Mouse (Mus musculus) skeletal muscle tissue, adult 2 months (tissue): ENCODE results near the gene Mllt10.
"Not testable (repeated sequence)": the region's sequence is repeated elsewhere in the genome, so short reads cannot be mapped to it uniquely, and the experiment has no call there.

ENCODE experiments used
- DNase-seq: peaks from one replicate; pipeline ENCODE4 v3.0.0-alpha.2; 2012; ENCODE audit warnings: low read depth, low spot score

The Mllt10 gene

GRCm38 (mm10) chr2:18080182-18080860 is 25.3 kb downstream of the Mllt10 start:
- no peak for DNase-seq

- not testable (repeated sequence) for DNase-seq
Observed at GRCm38 (mm10) chr2:18087695-18088094, 32.7 kb downstream of the Mllt10 start.

GRCm38 (mm10) chr2:18093858-18094257 is 38.8 kb downstream of the Mllt10 start:
- no peak for DNase-seq

GRCm38 (mm10) chr2:18094319-18094718 is 39.3 kb downstream of the Mllt10 start:
- no peak for DNase-seq

- no peak for DNase-seq
Observed at GRCm38 (mm10) chr2:18095804-18096203, 40.8 kb downstream of the Mllt10 start.

GRCm38 (mm10) chr2:18100914-18101313 is 45.9 kb downstream of the Mllt10 start:
- no peak for DNase-seq

GRCm38 (mm10) chr2:18107561-18107960 is 52.5 kb downstream of the Mllt10 start:
- no peak for DNase-seq

- DNase-seq: no peak
Observed at GRCm38 (mm10) chr2:18108214-18108613, 53.2 kb downstream of the Mllt10 start.

- DNase-seq: no peak
Observed at GRCm38 (mm10) chr2:18111411-18111810, 56.4 kb downstream of the Mllt10 start.

- no peak for DNase-seq
Observed at GRCm38 (mm10) chr2:18116432-18116831, 61.4 kb downstream of the Mllt10 start.

- DNase-seq: no peak
Observed at GRCm38 (mm10) chr2:18138131-18138530, 83.1 kb downstream of the Mllt10 start.

- DNase-seq: no peak
Observed at GRCm38 (mm10) chr2:18139646-18140045, 84.6 kb downstream of the Mllt10 start.

- no peak for DNase-seq
Observed at GRCm38 (mm10) chr2:18156131-18156530, 101.1 kb downstream of the Mllt10 start.

GRCm38 (mm10) chr2:18159426-18159825 is 104.4 kb downstream of the Mllt10 start:
- DNase-seq: no peak

GRCm38 (mm10) chr2:18160992-18161391 is 106.0 kb downstream of the Mllt10 start:
- no peak for DNase-seq

GRCm38 (mm10) chr2:18165511-18165910 is 110.5 kb downstream of the Mllt10 start:
- DNase-seq: no peak

GRCm38 (mm10) chr2:18169174-18169948 is 114.3 kb downstream of the Mllt10 start:
- DNase-seq: no peak

- no peak for DNase-seq
Observed at GRCm38 (mm10) chr2:18175234-18175633, 120.2 kb downstream of the Mllt10 start.

GRCm38 (mm10) chr2:18176235-18176634 is 121.2 kb downstream of the Mllt10 start:
- no peak for DNase-seq

- DNase-seq: no peak
Observed at GRCm38 (mm10) chr2:18180323-18180722, 125.3 kb downstream of the Mllt10 start.

- DNase-seq: no peak
Observed at GRCm38 (mm10) chr2:18181631-18182030, 126.6 kb downstream of the Mllt10 start.

- no peak for DNase-seq
Observed at GRCm38 (mm10) chr2:18183079-18183478, 128.0 kb downstream of the Mllt10 start.

GRCm38 (mm10) chr2:18188367-18188766 is 133.3 kb downstream of the Mllt10 start:
- no peak for DNase-seq
